Mouse (Mus musculus): Measurements from ENCODE around the gene Lhfpl2.
A peak's percentile ranks its signal among the peaks of the same experiment; 100 is the strongest.

Gene Lhfpl2

DNA sequence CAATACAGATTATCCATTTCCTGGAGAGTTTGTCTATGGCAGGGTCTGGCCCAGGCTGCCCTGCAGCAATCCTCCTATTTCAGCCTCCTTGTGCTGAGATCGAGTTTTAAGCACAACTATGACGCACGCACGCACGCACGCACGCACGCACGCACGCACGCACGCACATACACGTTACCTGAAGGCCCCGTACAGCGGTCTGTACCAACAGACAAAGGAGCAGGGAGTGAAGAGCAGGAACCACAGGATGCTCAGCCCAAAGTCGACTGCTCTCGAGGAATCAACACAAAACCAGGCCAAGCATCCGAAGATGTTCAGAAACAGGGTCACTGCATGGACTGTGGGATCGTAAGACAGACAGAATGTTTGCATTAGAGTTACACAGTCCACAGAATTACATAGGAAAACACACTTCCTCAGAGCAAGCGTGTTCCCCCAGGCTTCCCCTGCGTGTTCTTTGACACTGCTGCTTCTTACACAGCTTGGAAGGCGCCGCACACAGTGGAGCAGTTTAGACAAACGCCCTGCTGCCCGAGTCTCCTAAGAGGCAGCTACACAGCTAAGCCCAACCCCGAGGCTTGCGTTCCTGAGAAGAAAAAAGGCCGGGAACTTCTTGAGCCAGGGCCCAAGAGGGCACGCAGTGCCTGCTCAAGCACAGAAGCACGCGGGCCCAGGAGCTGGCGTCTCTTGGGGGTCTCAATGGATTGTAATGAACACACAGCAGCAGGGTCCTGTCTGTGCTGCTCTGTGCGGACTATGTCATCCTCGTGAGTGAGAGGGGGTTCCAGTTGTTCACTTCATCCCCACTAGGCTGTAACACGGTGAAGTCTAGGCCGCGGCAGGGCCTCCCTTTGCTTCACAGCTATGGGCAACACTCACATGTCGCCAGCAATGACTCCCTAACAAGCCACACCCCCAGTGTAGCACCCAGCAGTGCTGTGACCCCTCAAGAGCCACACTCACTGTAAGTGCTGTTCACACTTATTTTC, 167.4 kb downstream of the Lhfpl2 start:
- DNase-seq = no peak

DNA sequence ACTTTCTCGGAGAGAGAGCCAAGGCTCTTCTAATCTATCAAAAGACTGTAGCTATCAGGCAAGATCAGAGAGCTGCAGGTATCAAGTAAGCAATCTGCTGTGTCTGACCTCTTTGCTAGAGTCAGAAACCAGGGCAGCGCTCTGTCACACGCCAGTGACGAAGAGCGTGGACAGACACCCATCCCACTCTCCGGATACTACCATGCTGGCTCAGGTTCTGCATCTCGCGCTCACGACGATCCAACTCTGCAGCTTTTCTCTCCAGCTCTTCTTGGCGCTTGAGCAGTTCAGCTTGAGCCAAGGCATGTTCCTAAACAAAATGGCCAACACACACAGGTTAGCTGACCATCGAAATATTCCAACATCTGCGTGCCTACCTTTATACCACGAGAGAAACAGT, 174.3 kb downstream of the Lhfpl2 start:
- DNase-seq = no peak

DNA sequence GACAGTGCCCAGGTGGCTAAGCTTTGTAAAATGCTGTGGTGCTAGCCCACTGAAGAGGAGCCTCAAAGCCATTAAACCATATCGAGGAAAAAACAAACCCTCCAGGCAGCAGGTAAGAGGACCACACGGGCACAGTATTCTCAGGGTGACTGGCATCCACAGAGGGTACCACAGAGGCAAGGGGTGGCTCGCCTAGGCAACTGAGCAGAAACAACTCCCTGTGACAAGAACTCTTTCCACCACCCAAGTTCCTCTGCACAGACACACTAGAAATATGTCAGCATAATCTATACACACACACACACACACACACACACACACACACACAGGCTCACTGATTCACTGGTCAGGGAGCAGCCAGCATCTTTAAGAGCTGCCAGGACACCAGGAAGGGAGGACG, 181.9 kb downstream of the Lhfpl2 start:
- DNase-seq = no peak

DNA sequence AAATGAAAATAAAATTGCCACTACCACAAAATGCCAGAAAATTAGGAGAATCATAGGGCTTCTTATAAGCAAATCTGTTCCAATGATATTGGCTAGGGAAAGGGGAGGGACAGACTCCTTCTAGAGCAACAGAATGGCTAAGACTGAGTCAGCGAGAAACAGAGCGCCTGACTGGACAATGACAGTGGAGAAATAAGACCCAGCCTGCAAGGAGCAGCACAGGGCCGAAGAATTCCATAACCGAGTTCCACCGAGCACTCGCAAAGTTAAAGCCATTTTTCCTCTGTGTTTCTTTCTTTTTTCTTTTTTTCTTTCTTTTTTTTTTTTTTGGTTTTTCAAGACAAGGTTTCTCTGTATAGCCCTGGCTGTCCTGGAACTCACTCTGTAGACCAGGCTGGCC, 182.5 kb downstream of the Lhfpl2 start:
- no peak for DNase-seq

DNA sequence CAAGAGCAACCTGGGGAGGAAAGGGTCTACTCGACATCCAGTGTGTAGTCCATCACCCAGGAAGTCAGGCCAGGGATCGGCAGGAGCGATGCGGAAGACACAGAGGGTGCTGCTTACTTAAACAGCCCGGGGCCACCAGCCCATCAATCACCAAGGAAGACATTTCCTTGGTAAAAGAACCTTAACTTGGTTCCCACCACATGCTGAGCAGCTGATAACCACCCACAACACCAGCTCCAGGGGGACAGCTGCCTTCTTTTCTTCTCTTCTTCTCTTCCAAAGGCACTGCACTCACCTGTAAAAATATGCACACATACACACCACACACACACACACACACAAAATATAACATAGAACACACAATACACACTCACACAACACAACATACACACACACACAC, 183.3 kb downstream of the Lhfpl2 start:
- no peak for DNase-seq

DNA sequence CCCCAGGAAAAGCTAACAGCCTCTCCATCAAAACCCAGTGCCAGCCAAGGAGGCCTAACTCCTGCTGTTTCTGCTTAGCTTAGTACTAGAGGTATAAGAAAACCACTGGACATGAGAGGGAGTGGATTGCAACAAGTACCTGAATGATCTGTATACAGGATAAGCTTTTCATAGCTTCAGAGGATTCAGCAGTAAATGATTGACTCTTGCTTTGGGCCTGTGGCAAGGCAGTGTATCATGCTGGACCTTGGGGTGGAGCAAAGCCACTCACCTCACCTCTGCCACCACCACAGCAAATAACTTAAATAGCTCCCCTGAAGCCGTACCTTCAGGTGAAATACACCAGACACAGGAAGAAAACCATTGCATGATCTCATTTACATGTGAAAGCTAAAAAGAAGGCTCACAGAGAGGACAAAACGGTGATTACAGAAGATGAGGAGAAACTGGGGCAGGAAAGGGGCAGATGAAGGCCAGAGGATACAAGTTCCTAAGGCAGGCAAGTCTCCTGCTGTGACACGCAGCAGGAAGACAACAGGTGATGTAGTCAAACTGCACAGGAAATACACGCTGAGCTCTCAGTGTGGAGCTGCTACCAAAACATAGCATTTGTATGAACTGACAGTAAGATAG, 184.4 kb downstream of the Lhfpl2 start:
- peak; percentile 16 to 29 for DNase-seq

DNA sequence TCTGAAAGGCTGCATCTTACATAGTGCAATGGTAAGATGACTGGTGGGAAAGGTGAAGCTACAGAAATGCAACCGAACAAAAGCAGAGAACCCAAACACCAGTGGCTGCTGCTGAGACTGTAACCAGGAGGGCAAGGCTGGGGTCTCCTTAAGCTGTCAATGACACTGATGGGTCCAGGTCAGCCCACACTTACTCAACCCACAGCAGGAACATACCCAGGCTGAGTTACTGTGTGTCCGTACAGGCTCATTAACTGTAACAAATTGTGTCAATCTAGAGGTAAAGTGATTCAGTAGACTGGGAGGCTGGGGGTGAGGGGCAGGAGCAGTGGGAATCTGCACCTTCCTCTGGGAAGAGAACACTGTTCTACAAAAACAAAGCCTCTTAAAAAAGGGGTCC, 185.3 kb downstream of the Lhfpl2 start:
- DNase-seq = no peak

All from kidney, postnatal 36 days (tissue).